Mouse (Mus musculus) NIH3T3 (cell line): ENCODE measurements at regions not wholly inside any gene's neighbourhood (a gene's known extent, or its start where the extent isn't known, plus 50 kb on each side); places are given as distances from the start of the nearest gene placed in this dataset.

Source experiments
- DNase-seq: peaks from one replicate; pipeline ENCODE4 v3.0.0-alpha.2; 2012; ENCODE audit warnings: low read depth

- no peak for DNase-seq
These were observed 50.2 kb upstream of the Adtrp start for GRCm38 (mm10) chr13:41897481-41898317.
